Mouse (Mus musculus): ENCODE measurements around the gene Dnah2. TPM values are rescaled to one million over a fixed set of nuclear protein-coding genes. Genes with fewer than 3 reads are reported as not detected.

Gene Dnah2
- polyA plus RNA-seq, 1 experiment from 2014 or later: 1.9 TPM

DNA sequence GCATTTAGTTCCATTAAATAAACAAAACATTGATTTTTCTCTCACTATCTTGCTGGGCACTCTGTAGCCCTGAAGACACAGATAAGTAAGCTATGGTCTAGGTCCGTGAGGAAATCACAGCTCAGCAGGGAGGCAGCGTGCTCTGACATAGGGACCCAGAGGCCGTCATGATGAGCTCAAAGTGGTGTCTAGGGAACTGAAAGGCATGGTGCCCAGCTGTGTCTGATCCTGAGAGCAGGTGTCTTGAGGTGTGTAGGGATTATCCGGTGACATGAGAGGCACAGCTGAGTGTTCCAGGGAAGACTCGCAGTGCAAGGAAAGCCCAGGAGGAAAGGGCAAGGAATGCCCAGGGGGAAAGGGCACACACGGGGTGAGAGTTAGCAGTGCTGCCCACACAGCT, 115.7 kb downstream of the Dnah2 start:
- Histone ChIP-seq H3K9me3 (replicated peaks) (no peaks in the 10 kb centered on the region), H3K27me3 (ENCODE audit: low read depth, poor library complexity, severe bottlenecking) (no peaks in the 10 kb centered on the region), H3K4me3 (no peak overlapping the region), H3K27ac (replicated peaks) (peak overlapping the region; percentile 2; the same call in 1 of the 2 replicates), H3K4me1 (peaks cover 15% of the 10 kb centered on the region), H3K36me3 (no peaks in the 10 kb centered on the region)
- WGBS: 73% methylated on average over 6 of the region's 6 CpGs
- DNase-seq (ENCODE audit: low spot score): no peak

DNA sequence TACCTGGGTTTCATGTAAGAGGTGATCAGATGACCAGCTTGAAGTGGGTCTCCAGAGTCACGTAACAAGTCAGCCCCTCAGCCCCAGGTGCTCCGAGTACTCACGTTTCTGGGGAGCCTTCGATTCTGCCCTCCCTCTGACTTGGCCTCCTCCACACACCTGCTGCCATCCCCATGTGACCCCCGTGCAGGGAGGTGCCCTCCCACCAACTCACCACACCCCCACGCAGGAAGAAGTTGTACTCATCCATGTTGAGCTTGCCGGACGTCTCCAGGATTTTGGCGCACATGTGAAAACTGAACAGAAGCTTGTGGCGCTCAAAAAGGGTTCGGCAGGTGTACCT, 116.3 kb downstream of the Dnah2 start:
- Histone ChIP-seq H3K4me1 (peaks cover 15% of the 10 kb centered on the region), H3K36me3 (no peaks in the 10 kb centered on the region), H3K27ac (replicated peaks) (no peak overlapping the region), H3K27me3 (ENCODE audit: low read depth, poor library complexity, severe bottlenecking) (no peaks in the 10 kb centered on the region), H3K9me3 (replicated peaks) (no peaks in the 10 kb centered on the region), H3K4me3 (no peak overlapping the region)
- no peak for DNase-seq (ENCODE audit: low spot score)
- 77% methylated on average over 11 of the region's 11 CpGs for WGBS

GRCm38 (mm10) chr11:69431829-69432639, 116.9 kb downstream of the Dnah2 start:
- Histone ChIP-seq H3K27me3 (ENCODE audit: low read depth, poor library complexity, severe bottlenecking) (no peaks in the 10 kb centered on the region), H3K9me3 (replicated peaks) (no peaks in the 10 kb centered on the region), H3K36me3 (no peaks in the 10 kb centered on the region), H3K27ac (replicated peaks) (no peak overlapping the region), H3K4me1 (peaks cover 9% of the 10 kb centered on the region), H3K4me3 (no peak overlapping the region)
- DNase-seq (ENCODE audit: low spot score): peak; percentile 63
- WGBS: 39% methylated on average over 11 of the region's 11 CpGs

DNA sequence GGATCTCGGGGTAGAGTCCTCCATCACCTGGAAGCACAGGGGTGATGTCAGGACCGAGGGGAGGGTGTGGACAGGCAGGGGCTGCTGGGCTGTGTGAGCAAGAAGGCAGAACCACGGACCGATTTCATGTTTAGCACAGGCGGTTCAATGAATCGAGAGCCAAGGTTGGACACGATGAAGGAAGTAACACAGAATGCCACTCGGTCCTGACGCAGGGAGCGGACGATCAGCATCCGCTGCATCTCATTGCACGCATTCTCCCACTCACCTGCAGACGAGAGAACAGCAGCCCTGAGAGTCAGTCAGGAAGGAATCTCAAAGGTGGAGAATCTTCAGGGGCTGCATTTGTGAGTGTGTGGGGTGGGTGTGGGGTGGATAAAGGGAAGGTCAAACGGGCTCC, 118.3 kb downstream of the Dnah2 start:
- Histone ChIP-seq H3K9me3 (replicated peaks) (no peaks in the 10 kb centered on the region), H3K4me3 (no peak overlapping the region), H3K36me3 (no peaks in the 10 kb centered on the region), H3K27ac (replicated peaks) (no peak overlapping the region), H3K4me1 (peaks cover 9% of the 10 kb centered on the region), H3K27me3 (ENCODE audit: low read depth, poor library complexity, severe bottlenecking) (0 out of 2 replicates have a peak, but pooled peaks cover 3% of the 10 kb centered on the region)
- 86% methylated on average over 15 of the region's 15 CpGs for WGBS
- no peak for DNase-seq (ENCODE audit: low spot score)

DNA sequence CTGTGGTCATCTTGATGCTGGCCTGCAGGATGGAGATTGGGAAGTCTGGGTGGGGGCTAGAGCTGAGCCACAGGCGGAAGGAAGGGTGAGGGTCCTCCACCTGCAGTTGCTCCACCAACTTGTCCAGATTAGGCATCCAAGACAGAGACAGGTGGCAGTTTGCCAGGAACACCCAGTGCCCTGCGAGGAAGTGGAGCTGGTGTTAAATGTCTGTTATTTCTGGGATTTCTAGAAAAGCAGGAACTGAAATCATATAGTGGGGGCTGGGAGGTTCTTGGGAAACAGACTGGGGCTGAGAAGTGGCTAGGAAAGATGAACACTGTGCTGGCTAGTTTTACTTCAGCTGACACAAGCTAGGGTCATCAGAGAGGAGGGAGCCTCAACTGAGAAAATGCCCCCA, 119.6 kb downstream of the Dnah2 start:
- Histone ChIP-seq H3K4me1 (peaks cover 9% of the 10 kb centered on the region), H3K27ac (replicated peaks) (no peak overlapping the region), H3K27me3 (ENCODE audit: low read depth, poor library complexity, severe bottlenecking) (peaks cover 3% of the 10 kb centered on the region; the same call in 1 of the 2 replicates), H3K9me3 (replicated peaks) (no peaks in the 10 kb centered on the region), H3K4me3 (no peak overlapping the region), H3K36me3 (no peaks in the 10 kb centered on the region)
- WGBS: 78% methylated on average over 2 of the region's 2 CpGs
- no peak for DNase-seq (ENCODE audit: low spot score)

GRCm38 (mm10) chr11:69428751-69429150, 120.2 kb downstream of the Dnah2 start:
- WGBS: 24% methylated on average over 4 of the region's 4 CpGs
- Histone ChIP-seq H3K36me3 (no peaks in the 10 kb centered on the region), H3K9me3 (replicated peaks) (no peaks in the 10 kb centered on the region), H3K4me3 (no peak overlapping the region), H3K27me3 (ENCODE audit: low read depth, poor library complexity, severe bottlenecking) (peaks cover 9% of the 10 kb centered on the region; the same call in 1 of the 2 replicates), H3K27ac (replicated peaks) (no peak overlapping the region), H3K4me1 (peaks cover 9% of the 10 kb centered on the region)
- DNase-seq (ENCODE audit: low spot score): no peak

DNA sequence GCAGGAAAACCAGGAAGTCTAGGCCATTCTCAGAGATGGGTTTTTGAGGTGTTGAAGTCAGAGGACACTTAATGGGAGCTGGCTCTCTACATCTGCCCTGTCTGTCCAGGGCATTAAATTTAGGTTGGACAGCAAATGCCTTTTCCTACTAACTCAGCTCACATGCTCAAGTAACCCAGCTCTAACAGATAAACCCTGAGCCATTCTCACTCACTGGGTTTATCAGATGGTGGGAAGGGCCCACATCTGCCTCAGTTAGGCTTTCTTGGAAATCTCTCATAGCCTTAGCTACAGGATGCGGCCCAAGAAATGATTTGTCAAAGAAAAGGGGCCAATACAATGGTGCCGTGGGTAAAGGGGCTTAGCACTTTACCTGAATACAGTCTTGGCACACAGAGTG, 122.7 kb downstream of the Dnah2 start:
- 80% methylated on average over 2 of the region's 2 CpGs for WGBS
- Histone ChIP-seq H3K4me3 (no peak overlapping the region), H3K27ac (replicated peaks) (no peak overlapping the region), H3K36me3 (no peaks in the 10 kb centered on the region), H3K9me3 (replicated peaks) (no peaks in the 10 kb centered on the region), H3K4me1 (peaks cover 12% of the 10 kb centered on the region), H3K27me3 (ENCODE audit: low read depth, poor library complexity, severe bottlenecking) (peaks cover 33% of the 10 kb centered on the region)
- DNase-seq (ENCODE audit: low spot score): no peak

DNA sequence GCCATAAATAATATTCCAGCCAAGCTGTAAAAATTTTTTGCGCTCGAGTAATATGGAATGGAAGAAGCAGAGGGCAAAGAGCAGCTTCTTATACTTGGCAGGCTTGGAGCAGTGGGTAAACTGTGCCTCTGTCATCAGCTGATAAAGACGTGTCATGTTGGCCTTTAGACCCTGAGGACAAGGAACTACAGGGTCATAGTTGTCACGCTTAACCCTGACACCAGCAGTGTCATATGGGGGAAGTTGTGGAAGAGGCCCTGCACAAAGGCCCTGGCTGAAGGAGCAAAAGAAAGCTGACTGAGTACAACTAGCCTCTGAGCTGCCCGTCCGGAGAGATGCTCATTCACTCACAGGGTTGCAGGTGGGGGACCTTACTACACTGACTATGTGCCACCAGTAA, 125.0 kb downstream of the Dnah2 start:
- H3K27ac ChIP-seq (replicated peaks): no peak overlapping the region
- H3K9me3 ChIP-seq (replicated peaks): no peaks in the 10 kb centered on the region
- peaks cover 47% of the 10 kb centered on the region for H3K27me3 ChIP-seq (ENCODE audit: low read depth, poor library complexity, severe bottlenecking)
- DNase-seq (ENCODE audit: low spot score): no peak
- no peaks in the 10 kb centered on the region for H3K36me3 ChIP-seq
- 79% methylated on average over 6 of the region's 6 CpGs for WGBS
- H3K4me3 ChIP-seq: no peak overlapping the region
- peaks cover 35% of the 10 kb centered on the region for H3K4me1 ChIP-seq

DNA sequence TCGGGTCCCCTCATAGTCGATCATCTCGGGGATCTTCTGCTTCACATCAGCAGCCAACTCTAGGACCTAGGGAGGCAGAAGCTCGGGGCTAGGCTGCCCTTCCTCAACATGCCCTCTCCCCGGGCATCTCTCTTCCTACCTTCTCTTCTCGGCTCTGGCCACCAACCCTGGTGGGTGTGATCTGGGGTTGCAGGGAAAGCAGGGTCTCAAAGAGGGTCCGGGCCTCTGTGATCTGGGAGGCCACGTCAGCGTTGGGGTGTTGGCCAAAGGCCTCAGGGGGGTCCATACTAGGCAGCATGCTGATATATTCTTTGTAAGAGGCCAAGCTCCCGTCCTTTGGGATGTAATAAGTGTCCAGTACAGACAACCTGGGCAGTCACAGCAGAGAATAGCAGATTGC, 126.1 kb downstream of the Dnah2 start:
- DNase-seq (ENCODE audit: low spot score): no peak
- Histone ChIP-seq H3K36me3 (no peaks in the 10 kb centered on the region), H3K27me3 (ENCODE audit: low read depth, poor library complexity, severe bottlenecking) (peaks cover 47% of the 10 kb centered on the region), H3K9me3 (replicated peaks) (no peaks in the 10 kb centered on the region), H3K4me1 (peaks cover 41% of the 10 kb centered on the region), H3K4me3 (no peak overlapping the region), H3K27ac (replicated peaks) (no peak overlapping the region)
- WGBS: 89% methylated on average over 10 of the region's 10 CpGs

- H3K4me3 ChIP-seq: peak overlapping the region; percentile 93
- 11% methylated on average over 25 of the region's 25 CpGs for WGBS
- no peak for DNase-seq (ENCODE audit: low spot score)
- peaks cover 47% of the 10 kb centered on the region for H3K27me3 ChIP-seq (ENCODE audit: low read depth, poor library complexity, severe bottlenecking)
- H3K4me1 ChIP-seq: peaks cover 56% of the 10 kb centered on the region
- no peaks in the 10 kb centered on the region for H3K36me3 ChIP-seq
- peak overlapping the region; percentile 15; the same call in 1 of the 2 replicates for H3K27ac ChIP-seq (replicated peaks)
- no peaks in the 10 kb centered on the region for H3K9me3 ChIP-seq (replicated peaks)
Observed at GRCm38 (mm10) chr11:69421131-69421977, 127.6 kb downstream of the Dnah2 start.

DNA sequence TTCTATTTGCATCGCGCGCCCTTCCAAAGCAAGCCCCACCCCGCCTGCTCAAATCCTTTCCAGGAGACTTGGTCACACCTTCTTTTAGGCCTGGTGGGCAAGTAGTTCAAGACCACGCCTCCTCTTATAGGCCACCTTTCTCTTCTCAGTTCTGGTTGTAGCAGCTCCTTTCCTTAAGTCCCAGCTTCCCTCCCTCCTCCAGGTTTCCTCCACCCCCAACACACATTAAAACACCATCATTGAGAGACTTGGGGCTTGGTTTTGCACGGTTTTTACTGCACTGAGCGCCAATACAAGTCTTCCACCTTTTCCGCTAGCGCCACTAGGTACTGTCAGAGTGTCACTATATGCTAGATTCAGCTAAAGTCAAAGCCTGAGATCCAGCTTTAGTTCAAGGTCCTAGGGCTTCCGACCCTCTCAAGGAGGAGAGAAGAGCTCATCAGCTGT, 128.3 kb downstream of the Dnah2 start:
- DNase-seq (ENCODE audit: low spot score): no peak
- Histone ChIP-seq H3K27ac (replicated peaks) (peak overlapping the region; percentile 99), H3K4me3 (peak overlapping the region; percentile 93), H3K36me3 (no peaks in the 10 kb centered on the region), H3K9me3 (replicated peaks) (no peaks in the 10 kb centered on the region), H3K4me1 (peaks cover 63% of the 10 kb centered on the region), H3K27me3 (ENCODE audit: low read depth, poor library complexity, severe bottlenecking) (peaks cover 43% of the 10 kb centered on the region)
- 8% methylated on average over 10 of the region's 10 CpGs for WGBS

DNA sequence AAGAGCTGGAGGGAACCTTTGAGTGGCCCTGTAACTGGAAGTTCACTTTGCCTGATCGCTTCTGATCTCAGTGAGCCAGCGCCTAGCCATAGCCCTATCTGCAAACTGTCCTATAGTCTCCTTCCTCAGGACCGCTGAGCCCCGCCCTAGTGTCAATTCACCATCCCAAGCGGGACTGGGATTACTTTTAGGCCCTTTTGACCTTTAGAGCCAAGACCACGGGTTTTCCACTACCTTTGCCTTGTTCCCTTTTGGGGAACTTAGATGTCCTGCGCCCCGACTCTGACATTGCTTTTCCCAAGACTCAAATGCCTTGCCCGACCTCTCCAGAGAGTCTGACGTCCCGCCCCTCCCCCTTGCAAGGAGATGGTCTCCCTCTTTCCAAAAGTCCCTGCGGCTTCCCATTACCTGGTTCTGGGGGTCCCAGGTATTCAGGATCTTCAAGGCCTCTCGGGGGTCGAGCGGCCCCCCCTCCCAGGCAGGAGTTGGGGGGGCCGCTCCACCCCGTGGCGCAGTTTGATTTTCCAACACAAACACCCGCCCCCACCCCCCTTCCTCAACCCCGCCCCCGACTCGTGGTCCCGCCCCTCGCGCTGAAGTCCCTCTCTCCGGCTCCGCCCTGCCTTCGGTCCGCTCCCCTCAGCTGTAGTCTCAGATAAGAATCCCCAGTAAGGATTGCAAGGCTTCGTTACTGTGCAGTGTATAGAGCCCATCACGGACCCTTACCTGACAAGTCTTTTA, 128.9 kb downstream of the Dnah2 start:
- under 1% methylated on average over 31 of the region's 31 CpGs for WGBS
- peaks cover 69% of the 10 kb centered on the region for H3K4me1 ChIP-seq
- DNase-seq (ENCODE audit: low spot score): peak; percentile 62

More for the DNA sequence above, 128.9 kb downstream of the Dnah2 start:
- Histone ChIP-seq H3K9me3 (replicated peaks) (no peaks in the 10 kb centered on the region), H3K4me3 (peak overlapping the region; percentile 93), H3K27me3 (ENCODE audit: low read depth, poor library complexity, severe bottlenecking) (peaks cover 43% of the 10 kb centered on the region), H3K36me3 (no peaks in the 10 kb centered on the region), H3K27ac (replicated peaks) (peak overlapping the region; percentile 99)
